Mouse (Mus musculus): ENCODE results near the gene Ccdc78. TPM values are rescaled to one million over a fixed set of nuclear protein-coding genes. Genes with fewer than 3 reads are reported as not detected.
"Not testable (repeated sequence)": the region's sequence is repeated elsewhere in the genome, so short reads cannot be mapped to it uniquely, and the experiment has no call there.

Gene Ccdc78
- total RNA-seq, 1 experiment from 2014 or later: not detected

DNA sequence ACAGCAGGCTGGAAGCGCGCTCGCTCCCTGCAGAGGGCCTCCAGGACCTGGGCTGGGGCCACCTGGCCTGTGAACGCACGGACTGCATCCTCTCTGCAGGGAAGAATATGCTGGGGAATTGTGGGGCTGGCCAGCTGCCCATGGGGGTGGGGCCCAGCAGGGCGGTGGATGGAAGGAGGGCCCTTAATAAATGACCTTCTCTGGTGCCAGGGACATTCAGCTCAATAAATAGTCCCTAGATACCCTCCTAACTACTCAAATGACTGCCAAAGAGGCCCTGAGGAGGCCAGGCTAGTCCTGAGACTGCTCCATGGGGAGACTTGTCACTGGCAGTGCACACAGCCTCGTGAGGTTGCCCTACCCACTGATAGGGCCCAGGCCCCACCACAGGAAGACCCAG lies 3.3 kb upstream of the Ccdc78 start:
- peak; percentile 72 for DNase-seq

DNA sequence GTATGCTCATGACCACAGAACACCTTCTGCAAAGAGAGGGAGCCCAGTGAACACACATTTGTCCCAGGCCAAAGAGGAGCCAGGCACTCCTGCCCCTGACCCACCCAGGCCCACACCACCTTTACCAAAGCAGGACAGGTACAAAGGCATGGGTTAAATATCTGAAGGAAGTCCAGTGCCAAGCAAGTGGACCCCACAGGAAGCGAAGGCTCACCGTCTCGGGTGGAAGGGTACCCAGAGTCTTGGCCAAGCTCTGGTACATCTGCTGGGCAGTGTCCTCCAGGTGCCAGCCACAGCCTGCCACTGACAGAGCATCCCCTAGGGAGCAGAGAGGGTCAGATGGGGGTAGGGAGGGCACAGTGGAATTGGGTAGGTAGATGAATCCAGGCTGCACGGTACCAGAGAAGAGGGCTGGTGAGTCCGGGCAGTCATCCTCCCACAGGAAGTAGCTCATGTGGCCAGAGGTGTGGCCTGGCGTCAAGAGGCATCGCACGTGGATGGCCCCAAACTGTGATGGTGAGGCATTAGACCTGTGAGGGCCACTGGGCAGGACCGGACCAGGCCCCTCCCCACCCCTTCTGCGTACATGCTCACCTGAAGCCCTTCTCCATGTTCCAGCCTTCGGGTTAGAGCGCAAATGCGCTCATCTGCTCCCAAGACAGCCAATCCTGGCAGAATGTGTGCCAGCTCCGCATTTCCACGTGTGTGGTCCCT lies 2.4 kb upstream of the Ccdc78 start:
- DNase-seq: no peak

DNA sequence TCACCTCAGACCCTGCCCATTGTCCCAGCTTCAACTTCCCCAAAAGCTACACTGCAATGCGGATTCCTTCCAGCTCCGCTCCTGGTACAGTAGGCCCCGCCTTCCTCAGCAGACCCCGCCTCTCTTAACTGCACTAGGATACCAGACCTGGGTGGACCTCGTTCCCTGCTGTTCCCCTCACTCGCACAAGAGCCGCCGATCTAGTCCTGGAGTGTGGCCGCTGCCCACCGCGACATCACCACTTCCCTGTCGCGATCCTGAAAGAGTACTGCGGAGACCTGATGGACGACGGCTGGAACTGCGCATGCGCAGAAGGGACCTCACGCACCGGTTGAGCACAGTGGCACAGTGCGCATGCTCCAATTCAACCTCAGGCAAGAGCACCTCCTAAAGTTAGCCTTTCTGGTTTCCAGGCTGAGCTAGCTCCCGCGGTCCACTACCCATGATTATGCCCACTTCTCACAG lies 1.1 kb upstream of the Ccdc78 start, which contains the start of gene Haghl:
Gene Haghl (minus strand): TSS at position 393 of the 465 bp plus-strand sequence.
- DNase-seq: peak; percentile 94

GRCm38 (mm10) chr17:25786781-25787504 lies 563 bp downstream of the Ccdc78 start:
- DNase-seq: no peak

GRCm38 (mm10) chr17:25791320-25791842 lies 5.0 kb downstream of the Ccdc78 start:
- DNase-seq: no peak

GRCm38 (mm10) chr17:25791843-25792527 lies 5.6 kb downstream of the Ccdc78 start:
- DNase-seq: peak; percentile 83

DNA sequence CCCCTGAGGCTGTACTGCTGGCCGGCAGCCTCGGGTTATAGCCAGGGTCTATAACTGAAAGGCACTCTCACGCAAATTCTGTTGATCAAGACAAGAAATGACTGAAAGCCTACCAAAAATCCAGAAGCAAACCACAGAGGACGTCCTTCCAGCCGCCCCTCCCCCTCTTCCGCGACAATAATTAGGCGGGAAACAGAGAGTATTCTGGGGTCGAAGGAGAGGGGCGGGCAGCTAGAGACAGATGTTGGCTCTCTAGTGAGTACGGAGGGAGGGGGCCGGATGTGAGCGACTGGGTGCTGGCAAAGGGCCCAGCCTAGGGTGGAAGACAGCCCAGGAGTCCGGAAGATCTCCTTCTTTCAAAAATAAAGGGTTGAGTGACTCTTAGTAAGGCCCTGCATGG lies 6.2 kb downstream of the Ccdc78 start, which contains the start of gene Fam173a:
Gene Fam173a (minus strand): TSS at position 287 of the 400 bp plus-strand sequence.
- DNase-seq: peak; percentile 76

GRCm38 (mm10) chr17:25794197-25794596 lies 7.8 kb downstream of the Ccdc78 start:
- no peak for DNase-seq

DNA sequence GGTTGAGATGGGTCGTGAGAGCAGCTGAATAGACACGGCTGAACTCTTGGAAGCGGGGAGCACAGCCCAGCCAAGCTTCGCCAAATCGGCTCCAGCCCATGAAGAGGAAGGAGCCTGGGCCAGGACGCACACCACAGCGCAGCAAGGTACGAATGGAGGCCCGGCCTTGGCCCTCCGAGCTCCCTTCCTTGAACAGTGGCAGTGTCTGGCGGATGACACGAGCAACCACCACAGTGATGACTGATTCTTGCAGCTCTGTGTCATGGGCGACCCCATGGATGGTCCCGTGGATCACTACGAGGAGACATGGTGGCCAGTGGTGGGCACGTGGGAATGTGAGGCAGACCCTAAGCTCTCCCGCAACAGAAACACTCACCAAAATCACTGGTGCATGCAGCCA lies 8.6 kb downstream of the Ccdc78 start:
- no peak for DNase-seq

- no peak for DNase-seq
These were observed 9.3 kb downstream of the Ccdc78 start, which contains the start of gene AC134908.4 for GRCm38 (mm10) chr17:25795609-25796092. AC134908.4 (minus strand) TSS chr17:25795659.

- peak; percentile 47 for DNase-seq
These were observed 9.9 kb downstream of the Ccdc78 start for GRCm38 (mm10) chr17:25796211-25796771.

GRCm38 (mm10) chr17:25796951-25797369 lies 10.6 kb downstream of the Ccdc78 start, which contains the start of gene Metrn:
Metrn (minus strand) TSS chr17:25797136.
- peak; percentile 92 for DNase-seq

DNA sequence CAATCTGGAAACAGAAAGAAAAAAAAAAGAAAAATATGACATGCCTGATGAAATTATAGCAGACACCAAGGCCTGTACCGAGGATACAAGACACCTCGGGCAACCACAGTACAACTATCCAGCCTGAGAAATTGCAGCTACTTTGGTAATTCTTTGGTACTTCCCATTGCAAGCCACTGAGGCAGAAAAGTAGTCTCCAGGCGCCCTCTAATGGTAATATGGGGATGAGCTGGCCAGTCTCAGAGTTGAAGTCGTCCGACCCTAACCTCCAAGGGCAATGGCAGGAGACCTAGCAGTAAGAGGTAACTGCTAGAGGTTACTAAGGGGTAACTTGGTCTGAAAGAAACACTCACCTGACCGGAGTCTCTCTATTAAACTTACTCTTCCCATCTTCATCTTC lies 14.6 kb downstream of the Ccdc78 start:
- no peak for DNase-seq

GRCm38 (mm10) chr17:25802825-25803517 lies 16.6 kb downstream of the Ccdc78 start:
- DNase-seq: peak; percentile 87

DNA sequence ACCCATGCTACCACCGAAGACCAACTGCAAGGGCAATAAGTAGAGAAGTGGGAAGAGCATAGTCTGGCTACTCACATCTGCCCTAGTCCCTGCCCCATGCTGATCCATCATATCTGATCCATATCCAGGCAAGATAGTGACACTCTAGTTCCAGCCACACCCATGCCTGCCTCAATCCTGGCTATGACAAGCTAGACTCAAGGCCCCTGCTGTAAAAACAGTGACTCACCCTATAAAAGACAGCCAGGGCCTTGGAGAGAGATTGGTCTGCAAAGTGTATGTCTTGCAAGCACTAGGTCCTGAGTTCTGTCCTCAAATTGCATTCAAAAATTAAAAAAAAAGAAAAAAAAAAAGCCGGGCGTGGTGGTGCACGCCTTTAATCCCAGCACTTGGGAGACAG lies 20.1 kb downstream of the Ccdc78 start:
- no peak for DNase-seq

DNA sequence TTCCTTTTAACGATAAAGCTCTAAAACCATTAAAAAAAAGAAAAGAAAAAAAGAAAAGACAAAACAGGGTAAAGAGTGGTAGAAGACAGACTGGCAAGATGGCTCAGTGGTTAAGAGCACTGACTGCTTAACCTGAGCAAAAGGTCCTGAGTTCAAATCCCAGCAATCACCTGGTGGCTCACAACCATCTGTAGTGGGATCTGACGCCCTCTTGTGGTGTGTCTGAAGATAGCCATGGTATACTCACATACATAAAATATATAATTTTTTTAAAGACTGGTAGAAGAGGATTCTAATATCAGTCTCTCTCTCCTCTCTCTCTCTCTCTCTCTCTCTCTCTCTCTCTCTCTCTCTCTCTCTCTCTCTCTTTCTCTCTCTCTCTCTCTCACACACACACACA lies 21.1 kb downstream of the Ccdc78 start:
- not testable (repeated sequence) for DNase-seq

GRCm38 (mm10) chr17:25808028-25808427 lies 21.6 kb downstream of the Ccdc78 start:
- no peak for DNase-seq

GRCm38 (mm10) chr17:25808789-25809605 lies 22.6 kb downstream of the Ccdc78 start, which contains the start of gene Fbxl16:
Fbxl16 (plus strand) TSS chr17:25809085.
- peak; percentile 91 for DNase-seq

DNA sequence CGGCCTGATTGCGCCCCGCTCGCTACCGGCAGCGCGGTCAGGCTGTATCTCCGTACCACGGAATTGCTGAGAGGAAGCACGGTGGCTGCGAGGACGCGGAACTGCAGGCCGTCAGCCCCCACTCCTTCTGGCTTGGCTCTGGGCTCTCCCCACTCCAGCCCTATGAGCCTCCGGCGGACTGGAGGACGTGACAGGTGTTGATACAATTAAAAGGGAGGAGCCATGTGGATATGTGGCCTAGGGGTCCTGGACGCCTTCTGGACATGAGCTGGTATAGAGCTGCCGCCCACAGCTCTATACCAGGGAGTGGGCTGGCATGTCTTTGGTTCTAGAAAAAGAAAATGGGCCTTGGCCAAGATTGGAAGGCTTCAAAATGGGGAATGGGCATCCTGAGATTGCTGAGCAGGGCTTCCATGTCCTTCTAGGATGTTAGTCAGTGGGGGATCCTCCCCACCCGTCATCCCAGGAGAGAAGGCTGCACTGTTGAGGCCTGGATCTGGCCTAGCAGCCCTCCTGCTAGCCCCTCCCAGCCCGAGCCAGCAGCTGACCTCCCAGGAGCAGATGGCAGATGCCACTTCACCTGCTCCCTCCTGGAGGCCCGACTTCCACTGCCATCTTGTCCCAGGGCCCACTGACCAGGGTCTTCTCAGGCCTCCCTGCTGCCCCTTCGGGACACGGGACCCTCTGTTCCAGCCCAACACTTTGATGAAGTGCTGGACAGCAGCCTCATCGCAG lies 23.4 kb downstream of the Ccdc78 start:
- DNase-seq: no peak
